8 mouse cellular contexts compared by ENCODE assay signal in the genomic region with DNA sequence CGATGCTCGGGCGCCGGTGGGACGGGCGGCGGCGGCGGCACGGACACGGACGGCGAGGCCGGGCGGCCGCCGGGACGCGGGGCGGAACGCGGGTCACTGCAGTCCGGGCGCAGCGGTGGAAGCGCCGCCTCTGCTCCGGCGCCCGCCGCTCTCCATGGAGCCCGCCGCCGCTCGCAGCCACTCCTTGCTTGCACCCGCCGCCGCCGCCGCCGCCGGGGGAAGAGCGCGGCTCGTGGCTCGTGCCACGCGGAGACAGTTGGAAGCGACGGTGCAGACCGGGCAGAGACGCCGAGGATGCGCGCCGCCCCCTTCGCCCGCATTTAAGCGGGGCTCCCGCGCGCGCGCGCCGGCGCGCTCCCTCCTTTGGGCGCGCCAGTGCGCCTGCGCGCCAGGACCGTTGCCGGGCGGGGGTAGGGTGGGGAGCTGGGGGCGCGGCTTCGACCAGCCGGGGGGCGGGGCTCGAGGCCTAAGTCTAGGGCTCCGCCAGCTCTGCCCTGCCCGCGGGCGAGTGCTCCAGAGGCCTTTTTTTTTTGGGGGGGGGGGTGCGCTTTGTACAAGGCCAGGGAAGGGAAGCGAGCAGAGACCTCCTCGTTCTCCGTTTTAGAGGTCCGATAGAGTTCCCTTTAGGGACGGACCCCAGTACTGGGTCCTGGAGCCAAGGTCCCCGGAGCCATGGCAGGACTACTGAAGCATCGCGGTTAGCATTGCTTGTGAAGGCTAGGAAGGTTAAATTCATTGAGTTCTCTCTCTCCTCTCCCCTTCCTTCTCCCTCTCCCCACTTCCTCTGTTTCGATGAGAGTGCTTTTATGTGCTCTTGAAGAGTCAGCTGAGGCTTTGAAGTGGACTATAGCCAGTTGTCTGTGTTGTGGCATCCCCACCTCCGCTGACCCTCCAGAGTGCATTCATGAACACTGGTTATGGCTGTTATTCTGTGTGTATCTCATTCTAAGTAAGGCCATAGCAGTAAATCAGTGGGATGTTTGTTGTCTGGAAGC. TPM values are rescaled to one million over a fixed set of nuclear protein-coding genes. Genes with fewer than 3 reads are reported as not detected.
DNase-seq lines count a peak whose midpoint lies in the region; ATAC-seq and TF ChIP-seq lines count a peak whose summit lies in the region.

A gene (minus strand): TSS at position 296 of the 995 bp plus-strand sequence.

- TF ChIP-seq POLR2A in ES-Bruce4 (IDR thresholded peaks at IDR 0.05; ENCODE audit: insufficient read depth, low read length): peak; percentile 27
- TF ChIP-seq POLR2A in lung, adult 2 months (IDR thresholded peaks at IDR 0.05; ENCODE audit: borderline replicate concordance, extremely low read depth, low read depth, low read length): peak; percentile 61; the same call in 1 of the 2 replicates
- TF ChIP-seq POLR2A in olfactory bulb, adult 2 months (IDR thresholded peaks at IDR 0.05; ENCODE audit: insufficient read depth, low read depth, low read length): peak; percentile 96
- TF ChIP-seq POLR2A in thymus, adult 2 months (IDR thresholded peaks at IDR 0.05; ENCODE audit: control insufficient read depth, extremely low read depth, insufficient read depth, low read length, poor library complexity): peak; percentile 79

- peak within 1 kb of the TSS; percentile 76 for H3K27ac ChIP-seq in ES-Bruce4 (ENCODE audit: insufficient read depth, low read length)
- H3K27ac ChIP-seq in forebrain, embryonic 13.5 days: peak within 1 kb of the TSS; percentile 92
- H3K27ac ChIP-seq in olfactory bulb, adult 2 months (ENCODE audit: insufficient read depth, low read depth, low read length): peak within 1 kb of the TSS; percentile 61
- H3K27ac ChIP-seq in thymus, adult 2 months (ENCODE audit: control insufficient read depth, insufficient read depth, low read length): no peak within 1 kb of the TSS

- peak within 1 kb of the TSS; percentile 76 for H3K4me3 ChIP-seq in ES-Bruce4 (ENCODE audit: low read depth, low read length)
- peak within 1 kb of the TSS; percentile 93 for H3K4me3 ChIP-seq in forebrain, embryonic 13.5 days
- peak within 1 kb of the TSS; percentile 78 for H3K4me3 ChIP-seq in lung, adult 2 months (replicated peaks; ENCODE audit: extremely low read depth, low read depth, low read length)
- peak within 1 kb of the TSS; percentile 71 for H3K4me3 ChIP-seq in olfactory bulb, adult 2 months (ENCODE audit: insufficient read depth, low read depth, low read length)
- peak within 1 kb of the TSS; percentile 69 for H3K4me3 ChIP-seq in thymus, adult 2 months (ENCODE audit: control insufficient read depth, insufficient read depth, low read length)

- H3K9me3 ChIP-seq in ES-Bruce4 (replicated peaks; ENCODE audit: control insufficient read depth, insufficient read depth, low read length, poor library complexity, severe bottlenecking): no peaks in the 10 kb centered on the region
- H3K9me3 ChIP-seq in forebrain, embryonic 13.5 days (replicated peaks): no peaks in the 10 kb centered on the region

- no peak for TF ChIP-seq CTCF in ES-Bruce4 (IDR thresholded peaks at IDR 0.05; ENCODE audit: low read depth, low read length)
- TF ChIP-seq CTCF in lung, adult 2 months (IDR thresholded peaks at IDR 0.05; ENCODE audit: insufficient read depth, low read length): no peak
- no peak for TF ChIP-seq CTCF in olfactory bulb, adult 2 months (IDR thresholded peaks at IDR 0.05; ENCODE audit: insufficient read depth, low read depth, low read length)
- 0 out of 2 replicates have a peak, but pooled peaks have one; percentile 49 for TF ChIP-seq CTCF in thymus, adult 2 months (IDR thresholded peaks at IDR 0.05; ENCODE audit: borderline replicate concordance, control insufficient read depth, extremely low read depth, insufficient read depth, low read length, poor library complexity)

- peak; percentile 95 for ATAC-seq in forebrain, embryonic 13.5 days

- peaks cover 7% of the 10 kb centered on the region for H3K4me1 ChIP-seq in ES-Bruce4 (ENCODE audit: control insufficient read depth, insufficient read depth, low read length)
- peaks cover 34% of the 10 kb centered on the region for H3K4me1 ChIP-seq in forebrain, embryonic 13.5 days
- peaks cover 13% of the 10 kb centered on the region for H3K4me1 ChIP-seq in lung, adult 2 months (ENCODE audit: control insufficient read depth, insufficient read depth, low read length)
- H3K4me1 ChIP-seq in olfactory bulb, adult 2 months (ENCODE audit: control insufficient read depth, insufficient read depth, low read length): peaks cover 4% of the 10 kb centered on the region; the same call in 1 of the 2 replicates
- H3K4me1 ChIP-seq in thymus, adult 2 months (replicated peaks; ENCODE audit: control insufficient read depth, insufficient read depth, low read length): peaks cover 17% of the 10 kb centered on the region

- peak within 1 kb of the TSS; percentile 97 for H3K9ac ChIP-seq in ES-Bruce4 (ENCODE audit: low read depth, poor library complexity, severe bottlenecking)
- H3K9ac ChIP-seq in forebrain, embryonic 13.5 days: peak within 1 kb of the TSS; percentile 96

- H3K4me2 ChIP-seq in forebrain, embryonic 13.5 days: peak within 1 kb of the TSS; percentile 88

- intact Hi-C loops in heart, postnatal 10 days (cut with DNase I): loop anchor here (2.0 kb wide), 1 partner anchor 113 kb away; no protein-coding TSS in a partner anchor

- peak; percentile 87 for DNase-seq in c-Kit-positive CD71-positive TER-119-positive erythroid progenitor cells, embryonic 14.5 days (ENCODE audit: low spot score)
- peak; percentile 89 to 90 for DNase-seq in heart, postnatal 10 days
- no peak for DNase-seq in large intestine, adult 2 months (ENCODE audit: low read depth, low spot score)
- peak; percentile 74 for DNase-seq in lung, adult 2 months
- peak; percentile 86 for DNase-seq in thymus, adult 2 months

- WGBS in forebrain, embryonic 13.5 days: 3% methylated on average over 56 of the region's 97 CpGs
- 1% methylated on average over 95 of the region's 97 CpGs for WGBS in large intestine, adult 2 months
- 1% methylated on average over 85 of the region's 97 CpGs for WGBS in lung, adult 2 months
- whole genome bisulfite sequencing in olfactory bulb, adult 2 months: 1% methylated on average over 94 of the region's 97 CpGs
- 1% methylated on average over 85 of the region's 97 CpGs for whole genome bisulfite sequencing in thymus, adult 2 months

- H3K36me3 ChIP-seq in ES-Bruce4 (ENCODE audit: control insufficient read depth, insufficient read depth, low read length, poor library complexity, severe bottlenecking): peaks cover 9% of the 10 kb centered on the region
- H3K36me3 ChIP-seq in forebrain, embryonic 13.5 days (ENCODE audit: poor library complexity, severe bottlenecking): no peaks in the 10 kb centered on the region
- no peaks in the 10 kb centered on the region for H3K36me3 ChIP-seq in thymus, adult 2 months (ENCODE audit: control insufficient read depth, insufficient read depth, low read length)

- no peak for TF ChIP-seq EP300 in ES-Bruce4 (IDR thresholded peaks at IDR 0.05; ENCODE audit: insufficient read depth, low read depth, low read length)

- no peaks in the 10 kb centered on the region for H3K27me3 ChIP-seq in ES-Bruce4 (ENCODE audit: control insufficient read depth, insufficient read depth, low read length, poor library complexity, severe bottlenecking)
- no peaks in the 10 kb centered on the region for H3K27me3 ChIP-seq in forebrain, embryonic 13.5 days
- H3K27me3 ChIP-seq in thymus, adult 2 months (ENCODE audit: control insufficient read depth, insufficient read depth, low read length): no peaks in the 10 kb centered on the region

RNA-seq across cellular contexts. Expression of the gene that starts here (rescaled TPM):
- polyA plus RNA-seq in ES-Bruce4 (2011; ENCODE audit: insufficient read depth, insufficient read length, low read depth, missing spikeins): 128 and 133 TPM in 2 replicates
- 76.6 and 76.7 TPM in 2 replicates for polyA plus RNA-seq in forebrain, embryonic 13.5 days (2015; fragmentation: Nextera tagmentation; extraction: Ambion mirVana)
- 100 to 1,000 TPM; 215 to 280 TPM for total RNA-seq in heart, postnatal 10 days (2021)
- polyA plus RNA-seq in large intestine, adult 2 months (2012; rRNA removed): 43.5 and 48.1 TPM in 2 replicates
- 18.7 and 22.5 TPM in 2 replicates for polyA plus RNA-seq in lung, adult 2 months (2012; rRNA removed)
- polyA plus RNA-seq in olfactory bulb, adult 2 months (2012; ENCODE audit: insufficient read depth, insufficient read length, low replicate concordance, missing spikeins): not detected in 2 replicates
- polyA plus RNA-seq in thymus, adult 2 months (2012; rRNA removed): 15.9 and 20.5 TPM in 2 replicates

Comparison
In these comparisons a context has a peak if more than half of its experiments do, and no peak if none do; other contexts are left out.
1. POLR2A ChIP-seq: peak in every context shown above with its lines; median percentile 96 in olfactory bulb, adult 2 months; 79 in thymus, adult 2 months; 61 in lung, adult 2 months; 27 in ES-Bruce4.